Mouse (Mus musculus) CH12.LX (cell line): ENCODE measurements around the gene Psmd1.

Source experiments
- MAX ChIP-seq: IDR thresholded peaks from 2 replicates; pipeline ENCODE4 v1.6.1; 2011; ENCODE audit warnings: low read length, improper control_type of control experiment
- MYC ChIP-seq: IDR thresholded peaks from 2 replicates; pipeline ENCODE4 v1.6.1; 2011; ENCODE audit warnings: low read depth, mild to moderate bottlenecking, improper control_type of control experiment, low read length
- RAD21 ChIP-seq: IDR thresholded peaks from 2 replicates; pipeline ENCODE4 v1.6.1; 2011; ENCODE audit warnings: low read depth, mild to moderate bottlenecking, low read length, improper control_type of control experiment, moderate library complexity
- USF2 ChIP-seq: conservative IDR thresholded peaks from 2 replicates; pipeline ENCODE4 v1.6.1; 2011; ENCODE audit warnings: low read depth, low read length, improper control_type of control experiment

DNA sequence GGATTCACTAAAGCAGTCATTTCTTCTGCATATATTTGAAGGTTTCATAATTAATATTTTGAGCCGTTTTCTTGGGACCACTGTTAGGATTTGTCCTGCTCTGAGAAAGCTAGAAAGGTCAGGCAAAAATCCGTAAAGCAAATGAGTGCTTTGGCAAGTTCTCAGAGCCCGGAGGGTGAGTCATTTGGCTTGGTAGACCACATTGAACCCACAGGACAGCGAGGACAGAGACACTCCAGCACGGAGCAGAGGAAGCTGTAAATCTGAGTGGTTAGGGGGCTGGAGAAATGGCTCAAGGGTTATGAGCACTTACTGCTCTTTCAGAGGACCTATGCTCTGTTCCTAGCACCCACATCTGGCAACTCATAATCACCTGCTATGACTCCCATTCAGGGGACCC is 83.4 kb downstream of the Psmd1 start:
- no peak for TF ChIP-seq USF2
- no peak for TF ChIP-seq MAX
- no peak for TF ChIP-seq RAD21
- TF ChIP-seq MYC = no peak
